Mouse (Mus musculus): ENCODE data around the gene 4930467E23Rik.
"Not testable (repeated sequence)": the region's sequence is repeated elsewhere in the genome, so short reads cannot be mapped to it uniquely, and the experiment has no call there.

DNA sequence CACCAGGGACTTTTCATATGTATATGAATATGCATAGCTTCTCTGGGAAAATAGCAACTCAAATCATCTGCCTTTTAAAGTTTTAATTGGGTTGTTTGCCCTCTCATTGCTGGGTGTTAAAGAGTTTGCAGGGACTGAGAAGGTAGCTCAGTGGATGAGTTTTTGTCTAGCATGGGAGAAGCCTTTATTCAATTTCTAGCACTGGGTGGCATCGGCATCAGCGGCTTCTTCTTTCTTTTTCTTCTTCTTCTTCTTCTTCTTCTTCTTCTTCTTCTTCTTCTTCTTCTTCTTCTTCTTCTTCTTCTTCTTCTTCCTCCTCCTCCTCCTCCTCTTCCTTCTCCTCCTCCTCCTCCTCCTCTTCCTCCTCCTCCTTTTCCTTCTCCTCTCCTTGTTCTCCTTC is 28.1 kb upstream of the 4930467E23Rik start:
- TF ChIP-seq CTCF (IDR thresholded peaks at IDR 0.05; ENCODE audit: borderline replicate concordance, extremely low read depth, insufficient read depth, insufficient read length); POLR2A (IDR thresholded peaks at IDR 0.05; ENCODE audit: borderline replicate concordance, extremely low read depth, insufficient read depth, insufficient read length, poor library complexity, severe bottlenecking): not testable (repeated sequence)

Measured in brain, embryonic 14.5 days (tissue).